Mouse (Mus musculus) stomach, postnatal 0 days (tissue): ENCODE results near the gene Smpd4.

Source experiments
- CTCF ChIP-seq: IDR thresholded peaks from 2 replicates; pipeline ENCODE4 v1.5.1; 2016; ENCODE audit warnings: antibody characterized with exemption, low read depth, mild to moderate bottlenecking, moderate library complexity
- EP300 ChIP-seq: optimal IDR thresholded peaks from 2 replicates; pipeline ENCODE3; 2016; ENCODE audit warnings: antibody characterized with exemption

GRCm38 (mm10) chr16:17576825-17577215 is 42.3 kb upstream of the Smpd4 start:
- TF ChIP-seq EP300 (no peak), CTCF (no peak)
